Mouse (Mus musculus): ENCODE data around the gene Gpr135. TPM values are rescaled to one million over a fixed set of nuclear protein-coding genes. Genes with fewer than 3 reads are reported as not detected.

The Gpr135 gene
- polyA plus RNA-seq, 1 experiment, result 1.5 TPM

GRCm38 (mm10) chr12:72096966-72097365, 26.0 kb upstream of the Gpr135 start:
- Histone ChIP-seq H3K36me3 (ENCODE audit: control insufficient read depth, insufficient read depth, low read length) (no peaks in the 10 kb centered on the region), H3K4me3 (ENCODE audit: control insufficient read depth, low read depth, low read length) (no peak overlapping the region)
- no peak for TF ChIP-seq CTCF (IDR thresholded peaks at IDR 0.05; ENCODE audit: control insufficient read depth, insufficient read depth, insufficient replicate concordance, low read depth, low read length)
- TF ChIP-seq POLR2A (IDR thresholded peaks at IDR 0.05; ENCODE audit: control insufficient read depth, low read depth, low read length), result no peak

GRCm38 (mm10) chr12:72089802-72090201, 18.9 kb upstream of the Gpr135 start:
- no peaks in the 10 kb centered on the region for H3K27me3 ChIP-seq (ENCODE audit: control insufficient read depth, insufficient read depth, low read length)
- H3K4me3 ChIP-seq (ENCODE audit: control insufficient read depth, low read depth, low read length), result no peak overlapping the region
- H3K4me1 ChIP-seq (ENCODE audit: control insufficient read depth, insufficient read depth, low read length), result peaks cover 2% of the 10 kb centered on the region
- no peak overlapping the region for H3K27ac ChIP-seq (ENCODE audit: control insufficient read depth, insufficient read depth, low read depth, low read length)
- H3K36me3 ChIP-seq (ENCODE audit: control insufficient read depth, insufficient read depth, low read length), result no peaks in the 10 kb centered on the region
- TF ChIP-seq CTCF (IDR thresholded peaks at IDR 0.05; ENCODE audit: control insufficient read depth, insufficient read depth, insufficient replicate concordance, low read depth, low read length), result no peak
- TF ChIP-seq POLR2A (IDR thresholded peaks at IDR 0.05; ENCODE audit: control insufficient read depth, low read depth, low read length), result no peak

More at GRCm38 (mm10) chr12:72096966-72097365, 26.0 kb upstream of the Gpr135 start:
- no peaks in the 10 kb centered on the region for H3K27me3 ChIP-seq (ENCODE audit: control insufficient read depth, insufficient read depth, low read length)
- no peaks in the 10 kb centered on the region; the same call in 1 of the 2 replicates for H3K4me1 ChIP-seq (ENCODE audit: control insufficient read depth, insufficient read depth, low read length)
- H3K27ac ChIP-seq (ENCODE audit: control insufficient read depth, insufficient read depth, low read depth, low read length), result no peak overlapping the region

GRCm38 (mm10) chr12:72086166-72086825, 15.4 kb upstream of the Gpr135 start:
- Histone ChIP-seq H3K4me3 (ENCODE audit: control insufficient read depth, low read depth, low read length) (peak overlapping the region; percentile 87), H3K27me3 (ENCODE audit: control insufficient read depth, insufficient read depth, low read length) (no peaks in the 10 kb centered on the region), H3K4me1 (ENCODE audit: control insufficient read depth, insufficient read depth, low read length) (peaks cover 8% of the 10 kb centered on the region), H3K27ac (ENCODE audit: control insufficient read depth, insufficient read depth, low read depth, low read length) (peak overlapping the region; percentile 54; the same call in 1 of the 2 replicates), H3K36me3 (ENCODE audit: control insufficient read depth, insufficient read depth, low read length) (no peaks in the 10 kb centered on the region)
- no peak for TF ChIP-seq POLR2A (IDR thresholded peaks at IDR 0.05; ENCODE audit: control insufficient read depth, low read depth, low read length)
- TF ChIP-seq CTCF (IDR thresholded peaks at IDR 0.05; ENCODE audit: control insufficient read depth, insufficient read depth, insufficient replicate concordance, low read depth, low read length), result no peak

GRCm38 (mm10) chr12:72085329-72086165, 14.6 kb upstream of the Gpr135 start, which contains the start of the genes L3hypdh and Jkamp:
Gene L3hypdh, minus strand, starts transcription at chr12:72085439.
Gene Jkamp, plus strand, starts transcription at chr12:72085589.
- Histone ChIP-seq H3K27ac (ENCODE audit: control insufficient read depth, insufficient read depth, low read depth, low read length) (peak within 1 kb of the TSS; percentile 80), H3K27me3 (ENCODE audit: control insufficient read depth, insufficient read depth, low read length) (no peaks in the 10 kb centered on the region), H3K4me3 (ENCODE audit: control insufficient read depth, low read depth, low read length) (peak within 1 kb of the TSS; percentile 87), H3K36me3 (ENCODE audit: control insufficient read depth, insufficient read depth, low read length) (no peaks in the 10 kb centered on the region), H3K4me1 (ENCODE audit: control insufficient read depth, insufficient read depth, low read length) (peaks cover 8% of the 10 kb centered on the region)
- TF ChIP-seq CTCF (IDR thresholded peaks at IDR 0.05; ENCODE audit: control insufficient read depth, insufficient read depth, insufficient replicate concordance, low read depth, low read length), result no peak
- peak; percentile 66 for TF ChIP-seq POLR2A (IDR thresholded peaks at IDR 0.05; ENCODE audit: control insufficient read depth, low read depth, low read length)

GRCm38 (mm10) chr12:72085024-72085328, 14.1 kb upstream of the Gpr135 start:
- TF ChIP-seq POLR2A (IDR thresholded peaks at IDR 0.05; ENCODE audit: control insufficient read depth, low read depth, low read length) (no peak; the same call in 1 of the 2 replicates), CTCF (IDR thresholded peaks at IDR 0.05; ENCODE audit: control insufficient read depth, insufficient read depth, insufficient replicate concordance, low read depth, low read length) (no peak)
- peaks cover 8% of the 10 kb centered on the region for H3K4me1 ChIP-seq (ENCODE audit: control insufficient read depth, insufficient read depth, low read length)
- no peaks in the 10 kb centered on the region for H3K36me3 ChIP-seq (ENCODE audit: control insufficient read depth, insufficient read depth, low read length)
- peak overlapping the region; percentile 25 for H3K27ac ChIP-seq (ENCODE audit: control insufficient read depth, insufficient read depth, low read depth, low read length)
- peak overlapping the region; percentile 87 for H3K4me3 ChIP-seq (ENCODE audit: control insufficient read depth, low read depth, low read length)
- no peaks in the 10 kb centered on the region for H3K27me3 ChIP-seq (ENCODE audit: control insufficient read depth, insufficient read depth, low read length)

GRCm38 (mm10) chr12:72084261-72085023, 13.5 kb upstream of the Gpr135 start:
- no peak for TF ChIP-seq CTCF (IDR thresholded peaks at IDR 0.05; ENCODE audit: control insufficient read depth, insufficient read depth, insufficient replicate concordance, low read depth, low read length)
- TF ChIP-seq POLR2A (IDR thresholded peaks at IDR 0.05; ENCODE audit: control insufficient read depth, low read depth, low read length), result no peak
- H3K4me1 ChIP-seq (ENCODE audit: control insufficient read depth, insufficient read depth, low read length), result peaks cover 8% of the 10 kb centered on the region
- H3K4me3 ChIP-seq (ENCODE audit: control insufficient read depth, low read depth, low read length), result peak overlapping the region; percentile 87
- no peak overlapping the region; the same call in 1 of the 2 replicates for H3K27ac ChIP-seq (ENCODE audit: control insufficient read depth, insufficient read depth, low read depth, low read length)
- no peaks in the 10 kb centered on the region for H3K27me3 ChIP-seq (ENCODE audit: control insufficient read depth, insufficient read depth, low read length)
- no peaks in the 10 kb centered on the region for H3K36me3 ChIP-seq (ENCODE audit: control insufficient read depth, insufficient read depth, low read length)
